Mouse (Mus musculus) olfactory bulb, adult 2 months (tissue): ENCODE measurements at regions not wholly inside any gene's neighbourhood (a gene's known extent, or its start where the extent isn't known, plus 50 kb on each side); places are given as distances from the start of the nearest gene placed in this dataset.

ENCODE experiments used
- CTCF ChIP-seq: fragments of 200-500 bp; IDR thresholded peaks from 2 replicates; pipeline ENCODE4 v1.5.1; 2012; ENCODE audit warnings: low read depth, mild to moderate bottlenecking, low read length, moderate library complexity; ENCODE audit not compliant: insufficient read depth
- POLR2A ChIP-seq: fragments of 200-500 bp; IDR thresholded peaks from 2 replicates; pipeline ENCODE4 v1.6.1; 2012; ENCODE audit warnings: mild to moderate bottlenecking, low read depth, low read length, moderate library complexity; ENCODE audit not compliant: insufficient read depth

DNA sequence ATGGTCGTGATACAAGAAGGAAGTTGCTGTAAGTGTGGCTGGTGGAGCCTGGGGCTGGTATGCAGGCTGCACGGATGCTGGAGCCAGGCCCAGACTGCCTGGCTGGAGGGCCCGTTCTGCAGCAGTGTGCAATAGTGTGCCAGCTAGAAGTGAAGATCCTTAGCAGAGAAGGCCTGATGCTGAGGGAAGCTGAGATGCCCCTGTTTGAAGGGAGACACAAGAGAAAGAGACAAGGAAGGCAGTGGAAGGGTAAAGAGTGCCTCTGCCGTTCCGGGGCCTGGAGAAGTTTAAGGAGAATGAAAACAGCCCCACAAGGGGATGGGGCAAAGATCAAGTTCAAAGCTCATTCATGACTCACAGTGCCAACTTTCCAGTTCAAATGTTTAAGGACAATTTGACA, 354.7 kb upstream of the Mki67 start:
- TF ChIP-seq POLR2A, result no peak
- no peak for TF ChIP-seq CTCF
